Mouse (Mus musculus) spleen, postnatal 0 days (tissue): ENCODE data around the gene Uhrf1. TPM values are rescaled to one million over a fixed set of nuclear protein-coding genes. Genes with fewer than 3 reads are reported as not detected.

Experiments used
- polyA plus RNA-seq: library from polyadenylated mRNA; unstranded; fragments of >200 nt; fragmentation: Nextera tagmentation; extraction: Ambion mirVana; gene quantifications from 2 replicates; pipeline ENCODE4 v1.2.1, GENCODE M21; 2015

The Uhrf1 gene
- polyA plus RNA-seq: 104 and 118 TPM in 2 replicates

GRCm38 (mm10) chr17:56303160-56303846, at the start of gene Uhrf1:
TSS of gene Uhrf1 (plus strand) at chr17:56303321.

DNA sequence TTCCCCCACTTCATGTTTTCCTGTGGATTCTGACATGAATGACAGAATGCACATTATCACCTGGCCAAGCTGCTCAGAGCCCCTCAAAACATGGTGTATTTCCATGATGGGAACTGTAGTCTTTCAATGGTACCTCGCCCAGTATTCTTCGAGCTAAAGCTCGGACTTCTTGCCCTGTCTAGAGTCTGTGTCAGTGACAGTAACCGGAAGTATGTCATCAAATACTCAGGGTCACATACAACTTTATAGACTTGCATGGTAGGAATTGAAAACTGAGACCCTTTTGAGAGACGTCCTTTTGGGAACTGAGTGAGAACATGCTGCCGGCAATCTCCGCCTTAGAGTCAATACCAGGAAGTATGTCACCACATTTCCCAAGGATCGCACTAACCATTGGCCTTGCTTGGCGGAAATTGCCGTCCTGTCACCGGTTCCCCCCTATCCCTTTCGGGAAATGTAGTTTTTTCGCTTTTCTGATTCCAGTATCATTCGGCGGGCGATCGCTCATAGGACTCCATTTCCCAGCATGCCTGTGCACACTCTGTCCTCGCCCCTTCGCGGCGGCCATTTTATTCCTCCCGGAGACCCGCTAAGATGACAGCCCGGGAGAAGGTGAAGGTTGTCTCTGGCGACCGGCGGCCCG, 46.8 kb upstream of the Uhrf1 start, which contains the start of gene Fem1a:
TSS of gene Fem1a (plus strand) at position 572 of the 643 bp plus-strand sequence.

DNA sequence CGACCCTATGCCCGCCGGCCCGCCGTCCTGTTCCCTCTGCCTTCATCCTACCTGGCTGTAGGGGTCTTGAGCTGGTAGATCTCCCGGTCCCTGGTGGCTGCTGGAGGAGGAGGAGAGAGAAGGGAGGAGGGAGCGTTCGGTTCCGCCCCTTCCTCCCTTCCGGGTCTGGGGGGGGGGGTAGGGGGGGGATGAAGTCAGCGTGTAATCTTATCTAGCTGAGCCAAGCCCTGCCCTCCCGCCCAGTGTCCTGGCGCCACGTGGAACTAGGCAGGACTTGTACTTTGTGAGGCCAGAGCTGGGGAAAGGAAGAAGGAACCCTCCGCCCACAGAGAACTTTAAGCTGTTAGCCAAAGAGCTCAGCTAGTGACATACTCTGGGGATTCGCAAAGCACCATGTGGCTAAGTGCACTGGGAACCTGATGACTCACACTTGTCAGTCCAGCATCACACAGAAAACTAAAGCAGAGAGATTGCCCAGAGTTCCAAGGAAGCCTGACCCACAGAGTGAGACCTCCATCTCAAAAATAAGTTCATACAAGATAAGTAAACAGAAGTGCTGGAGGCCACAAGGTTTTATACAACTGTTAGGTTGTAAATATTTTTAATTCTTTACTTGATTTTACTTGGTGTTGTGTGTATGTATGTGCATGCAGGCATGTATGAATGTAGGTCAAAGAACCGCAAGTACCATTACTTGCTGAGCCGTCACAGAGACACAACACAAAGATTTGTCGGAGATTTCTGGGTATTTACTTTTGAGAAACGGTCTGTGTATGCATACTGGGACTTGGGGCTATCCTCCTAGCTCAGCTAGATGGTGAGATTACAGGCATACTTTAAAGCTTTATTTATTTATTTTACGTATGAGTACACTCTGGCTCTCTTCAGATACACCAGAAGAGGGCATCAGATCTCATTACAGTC, 26.2 kb upstream of the Uhrf1 start, which contains the start of gene Ticam1:
TSS of gene Ticam1 (minus strand) at position 144 of the 924 bp plus-strand sequence.

GRCm38 (mm10) chr17:56292531-56293222, 10.4 kb upstream of the Uhrf1 start, which contains the start of gene Plin3:
TSS of gene Plin3 (minus strand) at chr17:56292873.

DNA sequence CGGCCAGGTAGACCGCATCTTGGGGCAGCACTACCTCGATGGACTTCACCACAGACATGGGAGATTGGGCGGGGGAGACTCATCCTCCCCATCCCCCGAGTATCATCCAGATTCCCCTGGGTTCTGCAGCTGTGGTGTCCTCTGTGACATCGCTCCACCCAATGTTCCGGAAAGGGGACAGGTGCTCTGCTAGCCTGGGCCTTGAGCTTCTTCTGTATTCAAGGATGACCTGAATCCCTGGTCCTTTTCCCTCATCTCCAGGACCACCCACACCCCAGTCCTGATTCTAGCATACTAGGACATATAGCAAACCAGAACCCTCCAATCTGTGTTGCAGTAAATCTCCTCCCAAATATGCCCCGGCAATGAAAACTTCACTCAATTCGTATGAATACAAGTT, 2.9 kb upstream of the Uhrf1 start, which contains the start of gene Arrdc5:
TSS of gene Arrdc5 (minus strand) at position 101 of the 400 bp plus-strand sequence.

GRCm38 (mm10) chr17:56325450-56326152, 22.5 kb downstream of the Uhrf1 start, which contains the start of gene Kdm4b:
TSS of gene Kdm4b (plus strand) at chr17:56326062.

Other genes starting within 250 kb of the Uhrf1 start
- gene Ubxn6, start 228.3 kb upstream of the Uhrf1 start, polyA plus RNA-seq: 15.6 and 17.0 TPM in 2 replicates
- 54.4 and 62.0 TPM in 2 replicates for gene Hdgfl2, start 223.7 kb upstream of the Uhrf1 start, polyA plus RNA-seq
- 0.06 and 0.11 TPM in 2 replicates for gene Plin4, start 193.5 kb upstream of the Uhrf1 start, polyA plus RNA-seq
- 0.19 and 0.33 TPM in 2 replicates for gene Plin5, start 185.7 kb upstream of the Uhrf1 start, polyA plus RNA-seq
- gene Lrg1, start 181.3 kb upstream of the Uhrf1 start, polyA plus RNA-seq: 69.0 and 83.3 TPM in 2 replicates
- 1.6 and 1.8 TPM in 2 replicates for gene Sema6b, start 163.0 kb upstream of the Uhrf1 start, polyA plus RNA-seq
- gene Tnfaip8l1, start 140.8 kb upstream of the Uhrf1 start, polyA plus RNA-seq: 6.0 and 8.1 TPM in 2 replicates
- 42.6 and 43.0 TPM in 2 replicates for gene Mydgf, start 119.4 kb upstream of the Uhrf1 start, polyA plus RNA-seq
- gene Dpp9, start 84.4 kb upstream of the Uhrf1 start, polyA plus RNA-seq: 12.8 and 13.9 TPM in 2 replicates
- 6.2 and 6.8 TPM in 2 replicates for gene Fem1a, start 46.5 kb upstream of the Uhrf1 start, polyA plus RNA-seq
- gene Ticam1, start 26.5 kb upstream of the Uhrf1 start, polyA plus RNA-seq: 2.2 and 2.4 TPM in 2 replicates
- gene Plin3, start 10.4 kb upstream of the Uhrf1 start, polyA plus RNA-seq: 19.3 and 25.7 TPM in 2 replicates
- gene Arrdc5, start 3.0 kb upstream of the Uhrf1 start, polyA plus RNA-seq: not detected in 2 replicates
- gene Kdm4b, start 22.7 kb downstream of the Uhrf1 start, polyA plus RNA-seq: 5.8 and 8.2 TPM in 2 replicates
- gene Ptprs, start 173.2 kb downstream of the Uhrf1 start, polyA plus RNA-seq: 13.2 and 17.0 TPM in 2 replicates
- not detected in 2 replicates for gene Znrf4, start 209.1 kb downstream of the Uhrf1 start, polyA plus RNA-seq